Mouse (Mus musculus): ENCODE measurements at regions not wholly inside any gene's neighbourhood (a gene's known extent, or its start where the extent isn't known, plus 50 kb on each side); places are given as distances from the start of the nearest gene placed in this dataset.

DNA sequence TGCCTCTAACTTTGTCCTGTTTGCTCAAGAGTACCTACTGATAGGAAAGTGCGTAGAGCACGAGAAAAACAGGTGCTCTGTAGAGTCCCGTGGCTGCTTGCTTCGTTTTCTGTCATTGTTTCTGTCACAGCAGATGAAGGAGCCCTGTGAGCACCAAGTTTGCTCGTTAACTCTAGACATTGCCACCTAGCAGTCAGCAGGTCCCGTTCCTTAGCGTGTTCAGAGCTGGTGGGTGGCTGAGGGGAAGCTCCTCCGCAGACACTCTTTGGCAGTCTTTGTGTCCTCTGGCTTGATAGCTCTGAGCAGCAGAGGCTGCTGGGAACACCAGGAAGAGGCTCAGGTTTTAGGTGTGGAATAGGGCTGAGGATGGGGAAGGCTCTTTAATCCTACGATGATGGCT, 1063.8 kb downstream of the Car8 start:
- H3K27me3 ChIP-seq (replicated peaks): no peaks in the 10 kb centered on the region
- no peaks in the 10 kb centered on the region for H3K36me3 ChIP-seq
- no peak overlapping the region for H3K4me2 ChIP-seq (replicated peaks)
- H3K27ac ChIP-seq: no peak overlapping the region
- no peaks in the 10 kb centered on the region for H3K9me3 ChIP-seq
- H3K4me3 ChIP-seq: no peak overlapping the region
- WGBS: 89% methylated on average over 9 of the region's 9 CpGs
- no peak for ATAC-seq (ENCODE audit: low FRiP score, low read depth)
- no peaks in the 10 kb centered on the region for H3K4me1 ChIP-seq
- no peak overlapping the region for H3K9ac ChIP-seq

DNA sequence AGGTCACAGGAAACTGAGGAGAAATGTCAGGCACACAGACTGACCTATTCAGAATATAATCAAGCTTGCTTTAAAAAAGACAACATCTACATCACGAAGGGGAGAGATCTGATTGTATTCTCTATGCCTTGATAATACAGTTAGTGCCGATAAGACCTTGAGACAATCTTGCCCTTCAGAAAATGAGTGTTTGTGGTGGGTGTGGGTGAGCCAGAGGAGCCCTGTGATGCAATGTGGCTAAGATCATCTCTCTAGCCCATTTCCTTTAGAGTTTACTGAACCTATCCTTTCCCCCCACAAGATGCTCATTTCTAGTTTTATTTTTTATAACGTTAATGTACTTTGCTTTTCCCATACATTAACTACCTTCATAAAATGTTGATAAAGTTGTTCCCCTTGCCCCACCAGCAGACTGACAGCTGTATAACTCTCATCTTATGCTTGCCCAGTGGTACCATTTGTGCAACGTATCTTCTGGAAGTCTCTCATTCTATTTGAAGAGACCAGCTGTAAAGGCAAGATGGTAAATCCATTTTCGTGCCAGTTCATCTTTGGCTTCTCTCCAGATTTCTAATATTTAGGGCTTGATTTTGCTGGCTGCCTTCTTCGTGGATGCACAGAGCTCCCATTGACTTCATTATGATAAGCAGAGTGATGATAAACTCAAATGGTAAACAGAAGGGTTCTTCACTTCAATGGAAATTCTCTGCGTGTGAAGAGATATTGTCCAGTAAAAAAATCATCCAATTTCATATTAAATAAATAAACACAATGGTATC, 1066.1 kb downstream of the Car8 start:
- WGBS: 89% methylated on average over 7 of the region's 7 CpGs
- no peak for ATAC-seq (ENCODE audit: low FRiP score, low read depth)
- Histone ChIP-seq H3K4me1 (no peaks in the 10 kb centered on the region), H3K9ac (no peak overlapping the region), H3K36me3 (no peaks in the 10 kb centered on the region), H3K4me2 (replicated peaks) (no peak overlapping the region), H3K27ac (no peak overlapping the region), H3K9me3 (no peaks in the 10 kb centered on the region), H3K4me3 (no peak overlapping the region), H3K27me3 (replicated peaks) (no peaks in the 10 kb centered on the region)

DNA sequence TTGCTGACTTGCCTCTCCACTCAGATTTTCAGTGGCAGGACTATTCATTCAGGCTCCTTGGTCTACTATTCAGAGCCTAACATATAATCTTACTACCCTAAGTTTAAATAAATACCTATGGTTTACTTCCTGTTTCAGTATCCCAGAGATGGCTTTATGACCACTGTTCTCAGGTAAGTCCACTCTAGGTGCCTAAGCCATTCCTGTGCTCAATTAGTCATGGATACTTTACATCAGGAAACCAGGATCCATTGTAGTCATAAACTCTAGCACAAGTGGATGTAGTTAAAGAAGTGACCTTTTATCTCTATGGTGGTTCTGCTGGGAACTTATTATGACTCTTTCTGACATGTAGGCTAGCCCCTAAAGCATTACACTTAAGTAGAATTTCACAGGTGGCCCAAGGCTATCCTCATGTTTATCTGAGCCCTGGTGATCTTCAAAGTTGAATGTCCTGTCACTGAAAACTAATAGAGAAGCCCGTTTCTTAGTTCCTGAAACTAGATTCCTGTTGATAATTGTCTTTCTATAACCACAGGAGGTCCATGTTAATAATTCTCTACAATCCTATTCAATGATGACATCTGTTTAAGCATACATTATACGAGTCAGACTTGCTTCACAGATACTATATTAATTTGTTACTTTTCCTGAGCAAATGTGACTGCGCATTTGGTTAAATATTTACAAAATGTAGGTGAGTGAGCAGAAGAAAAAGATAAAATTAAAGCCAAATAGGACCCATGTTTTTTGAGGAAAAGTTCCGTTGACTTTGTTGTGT, 1067.0 kb downstream of the Car8 start:
- H3K4me2 ChIP-seq (replicated peaks): no peak overlapping the region
- H3K36me3 ChIP-seq: no peaks in the 10 kb centered on the region
- no peak overlapping the region for H3K27ac ChIP-seq
- ATAC-seq (ENCODE audit: low FRiP score, low read depth): no peak
- no peaks in the 10 kb centered on the region for H3K27me3 ChIP-seq (replicated peaks)
- H3K4me1 ChIP-seq: no peaks in the 10 kb centered on the region
- no peak overlapping the region for H3K9ac ChIP-seq
- 83% methylated on average over 4 of the region's 4 CpGs for WGBS
- no peak overlapping the region for H3K4me3 ChIP-seq
- no peaks in the 10 kb centered on the region for H3K9me3 ChIP-seq

DNA sequence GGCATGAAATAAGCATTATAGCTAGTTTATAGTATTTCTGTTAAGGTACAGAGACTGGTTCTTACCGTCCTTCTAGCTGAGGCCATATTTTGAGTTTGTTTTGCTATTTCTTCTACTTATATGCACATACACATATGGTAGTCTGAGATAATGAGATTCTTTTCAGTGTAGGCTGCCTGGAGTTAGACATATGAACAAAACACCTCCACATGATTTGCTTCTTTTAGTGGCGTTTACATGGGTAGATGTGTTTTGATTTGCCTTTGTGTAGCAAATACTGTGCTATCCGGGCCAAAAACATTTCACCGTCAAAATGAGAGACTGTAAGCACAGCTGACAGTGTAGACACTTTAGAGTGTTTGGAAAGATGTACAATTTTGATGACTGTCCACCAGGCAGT, 1077.4 kb downstream of the Car8 start:
- no peaks in the 10 kb centered on the region for H3K4me1 ChIP-seq
- 93% methylated on average over 4 of the region's 4 CpGs for WGBS
- no peak overlapping the region for H3K9ac ChIP-seq
- no peaks in the 10 kb centered on the region for H3K36me3 ChIP-seq
- no peak overlapping the region for H3K27ac ChIP-seq
- H3K27me3 ChIP-seq (replicated peaks): no peaks in the 10 kb centered on the region
- ATAC-seq (ENCODE audit: low FRiP score, low read depth): no peak
- no peak overlapping the region for H3K4me3 ChIP-seq
- H3K9me3 ChIP-seq: no peaks in the 10 kb centered on the region
- H3K4me2 ChIP-seq (replicated peaks): no peak overlapping the region

DNA sequence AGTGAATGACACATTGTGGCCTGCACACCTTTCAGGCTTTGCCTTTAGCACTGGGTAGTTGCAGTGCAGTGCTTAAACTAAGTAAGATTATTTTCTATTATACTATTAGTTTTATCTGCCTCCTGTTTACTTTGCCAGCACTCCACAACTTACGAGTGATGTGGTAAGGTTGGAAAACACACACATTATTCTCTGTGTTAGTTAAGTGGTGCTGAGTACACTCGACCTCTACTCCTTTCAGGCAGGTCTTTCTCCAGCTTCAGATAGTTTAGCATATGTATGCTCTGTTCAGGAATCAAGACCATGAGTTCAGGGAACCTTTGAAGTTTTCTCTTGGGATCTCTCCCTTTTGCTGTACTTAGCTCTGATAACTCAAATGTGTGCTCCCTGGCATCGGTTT, 1081.0 kb downstream of the Car8 start:
- Histone ChIP-seq H3K4me1 (no peaks in the 10 kb centered on the region), H3K9me3 (no peaks in the 10 kb centered on the region), H3K9ac (no peak overlapping the region), H3K27ac (no peak overlapping the region), H3K36me3 (no peaks in the 10 kb centered on the region), H3K4me3 (no peak overlapping the region), H3K4me2 (replicated peaks) (no peak overlapping the region), H3K27me3 (replicated peaks) (no peaks in the 10 kb centered on the region)
- ATAC-seq (ENCODE audit: low FRiP score, low read depth): no peak
- WGBS: 85% methylated on average over 3 of the region's 3 CpGs

DNA sequence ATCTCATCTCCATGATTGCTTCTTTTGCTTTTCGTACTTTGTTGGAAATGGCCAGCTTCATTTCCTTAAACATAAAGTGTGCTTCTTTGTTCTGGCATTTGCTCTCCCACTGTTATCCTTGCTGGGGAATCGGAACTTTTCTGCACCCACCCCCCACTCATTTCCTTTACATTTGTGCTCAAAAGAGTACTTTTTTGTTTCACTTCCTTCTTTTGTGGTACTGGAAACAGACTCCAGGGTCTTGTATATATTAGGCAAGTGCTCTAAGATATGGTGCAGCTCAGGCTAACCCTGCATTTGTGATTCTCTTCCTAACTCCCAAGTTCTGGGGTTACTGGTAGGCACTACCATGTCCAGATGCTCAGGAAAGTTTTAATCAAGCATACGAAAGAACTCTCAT, 1084.6 kb downstream of the Car8 start:
- Histone ChIP-seq H3K4me3 (no peak overlapping the region), H3K4me1 (no peaks in the 10 kb centered on the region), H3K9ac (no peak overlapping the region), H3K4me2 (replicated peaks) (no peak overlapping the region), H3K27me3 (replicated peaks) (no peaks in the 10 kb centered on the region), H3K27ac (no peak overlapping the region), H3K36me3 (no peaks in the 10 kb centered on the region), H3K9me3 (no peaks in the 10 kb centered on the region)
- WGBS: 55% methylated on average over 3 of the region's 3 CpGs
- ATAC-seq (ENCODE audit: low FRiP score, low read depth): no peak

GRCm38 (mm10) chr4:7153835-7154234, 1085.0 kb downstream of the Car8 start:
- Histone ChIP-seq H3K27ac (no peak overlapping the region), H3K9me3 (no peaks in the 10 kb centered on the region), H3K27me3 (replicated peaks) (no peaks in the 10 kb centered on the region), H3K4me2 (replicated peaks) (no peak overlapping the region), H3K4me1 (no peaks in the 10 kb centered on the region), H3K4me3 (no peak overlapping the region), H3K36me3 (no peaks in the 10 kb centered on the region), H3K9ac (no peak overlapping the region)
- 20% methylated on average over 1 of the region's 1 CpGs for WGBS
- ATAC-seq (ENCODE audit: low FRiP score, low read depth): no peak

DNA sequence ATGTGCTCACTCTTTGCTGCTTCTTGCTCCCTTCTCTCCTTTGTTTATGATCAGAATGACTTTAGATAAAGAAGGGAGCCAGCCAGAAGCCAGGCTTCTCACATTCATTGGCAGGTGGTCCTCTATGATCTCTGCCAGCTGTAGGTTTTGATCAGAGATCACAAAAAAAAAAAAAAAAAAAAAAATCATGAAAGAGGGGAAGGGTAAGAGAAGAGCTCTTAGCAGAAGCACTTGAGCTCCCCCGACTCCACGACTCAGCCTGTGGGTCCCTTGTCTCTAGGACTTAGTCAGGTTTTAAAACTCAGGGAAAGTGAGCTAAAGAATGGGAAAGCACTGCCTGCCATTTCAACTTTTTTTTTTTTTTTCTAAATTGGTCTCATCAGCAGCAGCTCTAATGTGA, 1093.1 kb downstream of the Car8 start:
- no peaks in the 10 kb centered on the region for H3K36me3 ChIP-seq

GRCm38 (mm10) chr4:7144215-7144614, 1094.6 kb downstream of the Car8 start:
- Histone ChIP-seq H3K27me3 (replicated peaks) (no peaks in the 10 kb centered on the region), H3K4me1 (no peaks in the 10 kb centered on the region), H3K9ac (no peak overlapping the region), H3K4me2 (replicated peaks) (no peak overlapping the region), H3K27ac (no peak overlapping the region), H3K36me3 (no peaks in the 10 kb centered on the region), H3K4me3 (no peak overlapping the region), H3K9me3 (no peaks in the 10 kb centered on the region)
- no peak for ATAC-seq (ENCODE audit: low FRiP score, low read depth)

More for the DNA sequence above, 1093.1 kb downstream of the Car8 start:
- Histone ChIP-seq H3K27me3 (replicated peaks) (no peaks in the 10 kb centered on the region), H3K4me1 (no peaks in the 10 kb centered on the region), H3K27ac (no peak overlapping the region), H3K4me2 (replicated peaks) (no peak overlapping the region), H3K9ac (no peak overlapping the region), H3K9me3 (no peaks in the 10 kb centered on the region), H3K4me3 (no peak overlapping the region)
- ATAC-seq (ENCODE audit: low FRiP score, low read depth): no peak
- WGBS: 84% methylated on average over 2 of the region's 2 CpGs

- Histone ChIP-seq H3K36me3 (no peaks in the 10 kb centered on the region), H3K4me1 (no peaks in the 10 kb centered on the region), H3K27me3 (replicated peaks) (no peaks in the 10 kb centered on the region), H3K9ac (no peak overlapping the region), H3K9me3 (no peaks in the 10 kb centered on the region), H3K4me3 (no peak overlapping the region), H3K4me2 (replicated peaks) (no peak overlapping the region), H3K27ac (no peak overlapping the region)
- WGBS: 74% methylated on average over 2 of the region's 2 CpGs
- no peak for ATAC-seq (ENCODE audit: low FRiP score, low read depth)
These were observed 1095.2 kb downstream of the Car8 start for GRCm38 (mm10) chr4:7143676-7144075.

DNA sequence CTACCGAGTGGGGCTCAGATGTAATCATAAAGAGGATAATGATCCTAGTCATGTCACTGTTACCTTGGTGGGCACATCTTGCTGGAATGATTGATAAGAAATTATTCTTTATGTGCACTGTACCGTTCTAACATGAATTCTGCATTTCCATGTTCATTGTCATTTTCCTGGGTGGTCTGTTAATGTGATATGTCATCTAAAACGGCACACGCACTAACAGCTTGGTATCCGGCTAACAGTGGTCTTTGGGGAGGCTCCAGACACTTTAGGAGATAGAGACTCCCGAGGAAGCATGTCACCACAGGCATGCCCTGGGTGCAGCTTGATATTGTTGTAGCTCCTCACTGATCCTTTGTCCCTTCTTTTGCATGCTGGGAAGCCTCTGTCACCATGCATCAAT, 1096.1 kb downstream of the Car8 start:
- no peaks in the 10 kb centered on the region for H3K27me3 ChIP-seq (replicated peaks)
- H3K4me2 ChIP-seq (replicated peaks): no peak overlapping the region
- no peak for ATAC-seq (ENCODE audit: low FRiP score, low read depth)
- H3K36me3 ChIP-seq: no peaks in the 10 kb centered on the region
- H3K4me1 ChIP-seq: no peaks in the 10 kb centered on the region
- 83% methylated on average over 6 of the region's 6 CpGs for WGBS
- H3K9ac ChIP-seq: no peak overlapping the region
- H3K9me3 ChIP-seq: no peaks in the 10 kb centered on the region
- no peak overlapping the region for H3K4me3 ChIP-seq
- no peak overlapping the region for H3K27ac ChIP-seq

DNA sequence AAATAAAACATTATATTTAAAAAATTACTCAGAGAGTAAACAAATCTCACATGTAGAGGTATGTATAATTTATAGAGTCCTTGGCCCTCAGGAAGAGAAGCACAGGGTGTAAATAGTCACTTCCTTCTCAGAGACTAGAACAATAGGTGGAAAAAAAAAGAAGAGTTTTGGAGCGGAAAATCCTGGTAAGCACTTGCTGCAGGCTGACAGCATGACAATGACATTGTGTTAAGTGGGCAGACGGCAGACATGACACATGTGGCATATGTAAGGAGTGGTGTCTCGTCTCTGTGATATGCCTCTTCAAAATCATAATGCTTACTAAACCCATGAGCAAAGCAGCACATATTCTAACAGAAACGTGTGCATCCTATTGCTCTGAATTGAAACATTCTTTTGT, 1126.7 kb downstream of the Car8 start:
- H3K4me3 ChIP-seq: no peak overlapping the region
- H3K36me3 ChIP-seq: no peaks in the 10 kb centered on the region
- H3K27me3 ChIP-seq (replicated peaks): no peaks in the 10 kb centered on the region
- 41% methylated on average over 4 of the region's 4 CpGs for WGBS
- H3K4me1 ChIP-seq: no peaks in the 10 kb centered on the region
- H3K9ac ChIP-seq: no peak overlapping the region
- H3K4me2 ChIP-seq (replicated peaks): no peak overlapping the region
- no peak overlapping the region for H3K27ac ChIP-seq
- H3K9me3 ChIP-seq: no peaks in the 10 kb centered on the region
- no peak for ATAC-seq (ENCODE audit: low FRiP score, low read depth)

- Histone ChIP-seq H3K27me3 (replicated peaks) (no peaks in the 10 kb centered on the region), H3K4me3 (no peak overlapping the region), H3K9ac (no peak overlapping the region), H3K9me3 (no peaks in the 10 kb centered on the region), H3K27ac (no peak overlapping the region), H3K36me3 (no peaks in the 10 kb centered on the region), H3K4me1 (no peaks in the 10 kb centered on the region), H3K4me2 (replicated peaks) (no peak overlapping the region)
- 91% methylated on average over 7 of the region's 7 CpGs for WGBS
- no peak for ATAC-seq (ENCODE audit: low FRiP score, low read depth)
These were observed 1145.9 kb downstream of the Car8 start for GRCm38 (mm10) chr4:7092957-7093356.

All from neural tube, embryonic 12.5 days (tissue).